Mouse (Mus musculus): ENCODE data around the gene Tmem132b. TPM values are rescaled to one million over a fixed set of nuclear protein-coding genes. Genes with fewer than 3 reads are reported as not detected.

Tmem132b gene
- polyA plus RNA-seq, 3 experiments from 2014 or later = not detected

DNA sequence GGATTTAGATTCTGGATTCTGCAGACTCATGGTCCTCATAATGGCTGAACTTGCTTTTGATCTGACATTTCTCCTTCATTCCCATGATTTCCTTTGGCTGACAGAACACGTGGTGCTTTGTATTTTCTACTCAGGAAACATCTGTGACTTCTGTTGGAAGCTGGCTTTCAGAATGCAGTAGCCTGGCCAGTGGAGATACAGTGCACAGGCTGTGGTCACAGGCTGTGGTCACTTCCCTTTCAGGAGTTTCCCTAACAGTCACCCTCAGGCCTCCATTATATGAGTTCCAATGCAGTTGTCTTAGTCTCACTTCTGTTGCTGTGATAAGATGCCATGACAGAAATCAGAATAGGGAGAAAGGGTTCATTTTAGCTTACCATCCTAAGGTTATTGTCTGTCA is 262.7 kb downstream of the Tmem132b start:
- no peak for ATAC-seq

DNA sequence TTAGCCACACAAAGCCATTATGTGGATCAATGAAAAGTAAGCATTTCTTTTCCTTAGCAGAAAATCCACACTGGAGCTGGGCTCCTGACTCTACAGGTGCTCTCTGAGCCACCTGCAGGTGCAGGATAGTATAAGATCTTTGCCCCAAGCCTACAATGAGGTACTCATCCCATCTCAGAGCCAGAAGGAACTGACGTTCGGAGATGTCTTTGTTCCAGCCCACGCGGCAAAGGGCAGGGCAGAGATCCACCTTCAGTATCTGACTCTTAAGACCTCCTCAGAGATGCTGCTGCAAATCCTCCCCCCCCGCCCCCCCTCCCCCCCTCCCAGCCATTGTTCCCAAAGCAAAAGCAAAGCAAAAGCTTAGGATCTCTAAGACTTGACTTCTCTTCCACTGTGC is 268.0 kb downstream of the Tmem132b start:
- ATAC-seq = no peak

DNA sequence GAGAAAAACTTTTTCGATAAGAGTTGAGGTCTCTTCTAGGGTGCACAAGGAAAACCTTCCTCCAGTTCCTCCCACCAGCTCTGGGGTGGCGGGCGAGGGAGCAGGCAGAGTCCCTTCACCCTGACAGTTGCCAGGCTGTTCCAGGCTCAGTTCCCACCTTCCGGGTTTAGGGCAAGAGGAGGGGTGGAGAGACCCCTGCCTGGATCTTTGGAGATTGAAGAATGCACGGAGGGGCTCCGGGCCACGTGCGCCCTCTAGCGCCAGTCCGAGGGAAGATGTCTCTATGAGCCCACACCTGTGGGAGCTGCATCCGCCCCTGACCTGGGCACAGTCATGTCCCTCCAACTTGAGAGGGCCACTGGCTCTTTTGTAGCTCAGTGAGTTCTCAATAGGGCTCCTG is 268.5 kb downstream of the Tmem132b start:
- no peak for ATAC-seq

DNA sequence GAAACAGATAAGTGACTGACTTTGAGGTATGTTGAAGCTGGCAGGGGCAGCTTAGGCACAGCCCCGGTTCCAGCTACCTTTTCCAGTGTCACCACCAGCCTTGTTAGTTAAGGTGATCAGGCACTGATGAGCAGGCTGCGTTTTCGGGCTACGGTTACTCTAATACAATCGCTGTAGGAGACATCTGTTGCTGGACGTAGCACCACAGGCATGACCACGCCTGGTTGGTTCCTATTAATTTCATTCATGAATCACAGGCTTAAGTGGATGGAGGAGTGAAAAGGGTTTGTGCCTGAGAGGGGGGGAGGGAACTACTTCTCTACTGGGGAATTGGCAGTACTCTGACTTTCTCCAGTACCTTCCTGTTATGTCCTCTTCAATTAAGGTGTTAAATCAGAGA is 271.2 kb downstream of the Tmem132b start:
- no peak for ATAC-seq

DNA sequence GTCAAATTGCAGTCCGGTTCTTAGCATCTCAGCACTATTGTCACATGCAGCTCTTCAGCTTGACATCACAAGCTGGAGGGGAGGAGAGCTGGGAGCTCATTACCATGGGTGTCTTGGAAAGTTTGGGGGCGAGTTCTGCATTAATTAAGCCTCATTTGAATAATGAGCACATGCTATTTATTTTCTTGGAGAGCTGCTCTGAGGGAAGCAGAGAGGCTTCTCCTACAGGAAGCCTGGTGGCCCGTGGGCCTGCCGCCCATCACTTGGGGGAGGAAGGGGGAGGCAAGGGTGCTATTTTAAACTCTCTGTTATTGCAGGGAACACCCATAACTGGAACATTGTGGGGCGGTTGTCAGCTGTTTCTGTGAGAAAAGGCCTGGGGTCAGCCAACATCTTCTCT is 273.8 kb downstream of the Tmem132b start:
- no peak for ATAC-seq

DNA sequence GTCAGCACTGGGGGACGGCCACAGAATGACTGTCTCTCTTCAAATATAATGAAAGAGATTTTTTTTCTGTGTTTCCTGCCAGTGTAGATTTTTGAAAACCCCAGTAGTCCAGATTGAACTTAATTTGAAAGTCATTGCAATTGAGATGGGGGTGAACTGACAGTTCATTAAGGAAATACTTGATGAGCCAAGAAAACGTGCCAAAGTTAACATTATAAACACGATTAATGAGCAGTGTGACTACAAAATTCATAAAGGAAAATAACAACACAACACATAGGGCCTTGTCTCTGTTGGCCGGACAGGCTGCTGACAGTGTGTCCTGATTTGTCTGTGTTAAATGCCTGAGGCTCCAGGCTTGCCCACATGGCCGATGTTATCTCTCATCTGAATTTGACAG is 276.3 kb downstream of the Tmem132b start:
- no peak for ATAC-seq

DNA sequence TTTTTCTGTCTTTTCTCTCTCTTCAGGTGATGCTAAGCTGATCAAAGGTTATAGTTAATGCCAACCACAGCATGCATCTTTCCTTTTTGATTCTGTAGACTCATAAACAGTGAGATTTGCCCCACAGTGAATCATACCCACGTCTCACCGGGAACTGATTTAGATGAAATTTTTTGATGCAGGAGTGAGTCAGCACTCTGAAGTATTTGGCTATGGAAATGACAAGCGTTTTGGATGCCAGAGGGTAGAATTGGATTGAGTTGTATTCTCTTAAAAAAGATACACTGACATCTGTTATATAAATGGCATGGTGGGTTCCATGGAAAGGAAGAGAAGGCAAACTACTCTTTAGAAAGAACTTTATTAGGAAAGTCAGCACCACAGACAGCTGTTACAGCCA is 297.8 kb downstream of the Tmem132b start:
- no peak for ATAC-seq

DNA sequence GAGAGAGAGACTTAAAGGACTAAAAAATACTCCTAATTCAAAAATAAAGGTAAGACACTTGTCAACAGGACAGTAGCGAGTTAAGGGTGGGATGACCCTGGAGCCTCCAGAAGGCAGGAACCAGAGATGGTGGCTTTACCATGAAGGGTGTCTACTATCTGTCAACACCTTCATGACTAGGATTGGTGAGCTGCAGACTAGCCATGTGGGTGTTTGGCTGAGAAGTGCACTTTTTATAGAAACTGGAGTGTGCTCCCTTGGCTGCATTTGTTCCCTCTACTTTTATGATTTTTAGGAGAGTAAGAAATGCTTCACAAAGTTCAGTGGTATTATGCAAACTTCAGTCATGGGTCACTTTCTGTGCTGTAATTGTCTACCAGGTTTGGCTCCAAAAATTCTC is 304.3 kb downstream of the Tmem132b start:
- ATAC-seq = no peak

DNA sequence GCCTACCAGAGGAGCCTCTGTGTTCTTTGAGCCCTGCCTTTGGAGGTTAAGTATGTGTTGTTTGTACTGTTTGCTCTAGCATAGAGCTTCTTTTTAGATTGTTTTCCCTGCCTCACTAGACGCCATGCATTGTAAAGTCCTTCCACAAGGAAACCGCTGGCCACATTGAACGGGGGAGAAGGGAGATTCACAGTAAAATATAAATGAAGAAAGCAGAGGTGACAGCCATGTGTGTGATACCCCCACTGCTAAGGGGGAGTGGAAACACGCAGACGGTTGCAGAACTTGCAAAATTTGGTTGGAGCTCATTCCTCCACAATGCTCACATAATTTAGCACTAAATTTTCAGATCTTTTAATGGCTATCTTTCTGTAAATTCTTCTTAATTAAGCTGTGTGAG is 305.2 kb downstream of the Tmem132b start:
- no peak for ATAC-seq

Other genes starting within 250 kb of the Tmem132b start
- 10 to 100 TPM in 1 of 3 experiments, 1 to 10 TPM in 2; 3.7 to 11.8 (median 6.6) TPM for gene Scarb1, start 190.7 kb upstream of the Tmem132b start, polyA plus RNA-seq (2017; shearing (Covaris generic))
- gene Gm10382, start 142.5 kb upstream of the Tmem132b start, polyA plus RNA-seq (2017; shearing (Covaris generic)) = 1 to 10 TPM in 2 of 3 experiments, under 1 TPM in 1; 0.65 to 1.1 (median 1.0) TPM
- 1,000 to 10,000 TPM in 2 of 3 experiments, 100 to 1,000 TPM in 1; 741 to 1,375 (median 1,290) TPM for gene Ubc, start 141.6 kb upstream of the Tmem132b start, polyA plus RNA-seq (2017; shearing (Covaris generic))
- gene Dhx37, start 97.7 kb upstream of the Tmem132b start, polyA plus RNA-seq (2017; shearing (Covaris generic)) = 10 to 100 TPM in 1 of 3 experiments, 1 to 10 TPM in 2; 6.9 to 10.2 (median 9.2) TPM
- 10 to 100 TPM in 1 of 3 experiments, 1 to 10 TPM in 2; 5.6 to 12.9 (median 8.3) TPM for gene Bri3bp, start 90.2 kb upstream of the Tmem132b start, polyA plus RNA-seq (2017; shearing (Covaris generic))
- gene Aacs, start 56.0 kb upstream of the Tmem132b start, polyA plus RNA-seq (2017; shearing (Covaris generic)) = 10 to 100 TPM; 22.5 to 25.4 (median 24.7) TPM